Mouse (Mus musculus) stomach, postnatal 0 days (tissue): Measurements from ENCODE around the gene Ralbp1. TPM values are rescaled to one million over a fixed set of nuclear protein-coding genes. Genes with fewer than 3 reads are reported as not detected.

Experiments used
- ATAC-seq: fragments of 200-750 bp; cut with Nextera tagmentation; 2 replicates; pipeline ENCODE4 v1.8.0; 2017; ENCODE audit not compliant: low FRiP score, low TSS enrichment
- DNase-seq: peaks from one replicate; pipeline ENCODE4 v3.0.0-alpha.2; 2016; ENCODE audit warnings: low spot score
- H3K27ac ChIP-seq: fragments of 300-500 bp; sonication (generic); replicated peaks from 2 replicates; pipeline ENCODE4 v1.5.1; 2014; ENCODE audit warnings: mild to moderate bottlenecking, control low read depth
- H3K27me3 ChIP-seq: fragments of 300-500 bp; sonication (generic); 2 replicates; pipeline ENCODE4 v1.6.1; 2014; ENCODE audit warnings: low read length; ENCODE audit not compliant: control insufficient read depth, insufficient read depth
- H3K36me3 ChIP-seq: fragments of 300-500 bp; sonication (generic); 2 replicates; pipeline ENCODE4 v1.6.1; 2014; ENCODE audit warnings: low read length, mixed read lengths; ENCODE audit not compliant: control insufficient read depth, insufficient read depth
- H3K4me1 ChIP-seq: fragments of 300-500 bp; sonication (generic); replicated peaks from 2 replicates; pipeline ENCODE4 v1.6.1; 2014; ENCODE audit warnings: antibody characterized with exemption; ENCODE audit not compliant: control insufficient read depth, insufficient read depth
- H3K4me2 ChIP-seq: fragments of 300-500 bp; sonication (generic); replicated peaks from 2 replicates; pipeline ENCODE4 v1.6.1; 2014; ENCODE audit warnings: low read depth, mild to moderate bottlenecking, control low read depth, moderate library complexity
- H3K4me3 ChIP-seq: fragments of 300-500 bp; sonication (generic); 2 replicates; pipeline ENCODE4 v1.5.1; 2014; ENCODE audit warnings: low read depth, low read length, control low read depth
- H3K9ac ChIP-seq: fragments of 300-500 bp; sonication (generic); 2 replicates; pipeline ENCODE4 v1.6.1; 2014; ENCODE audit warnings: mild to moderate bottlenecking, low read length, control low read depth, mixed read lengths
- H3K9me3 ChIP-seq: fragments of 300-500 bp; sonication (generic); 2 replicates; pipeline ENCODE4 v1.6.1; 2016; ENCODE audit warnings: low read length; ENCODE audit not compliant: control insufficient read depth
- CTCF ChIP-seq: IDR thresholded peaks from 2 replicates; pipeline ENCODE4 v1.5.1; 2016; ENCODE audit warnings: antibody characterized with exemption, low read depth, mild to moderate bottlenecking, moderate library complexity
- EP300 ChIP-seq: optimal IDR thresholded peaks from 2 replicates; pipeline ENCODE3; 2016; ENCODE audit warnings: antibody characterized with exemption
- WGBS: fragments of 180-500 bp; shearing (Covaris S2); extraction: QIAGEN DNeasy Blood & Tissue Kit; methylation state at CpG from one replicate; pipeline ENCODE4 v1.1.7; 2014; 5-methylcytosine and 5-hydroxymethylcytosine counted together
- polyA plus RNA-seq: library from polyadenylated mRNA; unstranded; fragments of >200 nt; fragmentation: Nextera tagmentation; extraction: Ambion mirVana; gene quantifications from 2 replicates; pipeline ENCODE4 v1.2.1, GENCODE M21; 2015

Ralbp1 gene
- polyA plus RNA-seq, 1 experiment from 2014 or later = 114 TPM

DNA sequence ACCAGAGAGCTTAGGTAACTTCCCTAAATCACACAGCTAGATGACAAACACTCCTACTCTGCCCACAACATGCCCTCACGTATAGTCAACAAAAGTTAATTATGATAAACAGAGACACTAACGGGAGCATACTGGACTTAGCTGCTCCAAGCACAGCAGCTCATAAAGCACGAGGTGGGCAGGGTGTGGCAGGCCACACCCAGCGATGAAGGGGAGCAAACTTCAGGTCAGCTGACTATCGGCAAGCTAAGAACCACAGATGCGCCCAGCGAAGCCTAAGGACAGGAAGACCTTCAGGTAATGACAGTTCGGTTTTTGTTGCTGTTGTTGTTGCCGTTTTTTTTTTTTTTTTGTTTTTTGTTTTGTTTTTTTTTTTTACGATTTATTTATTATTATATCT, 15.9 kb downstream of the Ralbp1 start:
- Histone ChIP-seq H3K9ac (no peak overlapping the region), H3K36me3 (peaks cover 2% of the 10 kb centered on the region; the same call in 1 of the 2 replicates), H3K4me1 (no peaks in the 10 kb centered on the region; the same call in 1 of the 2 replicates), H3K27ac (no peak overlapping the region), H3K9me3 (no peaks in the 10 kb centered on the region), H3K4me2 (no peak overlapping the region), H3K4me3 (no peak overlapping the region), H3K27me3 (no peaks in the 10 kb centered on the region)
- WGBS = 83% methylated on average over 10 of the region's 10 CpGs
- DNase-seq = no peak
- no peak for TF ChIP-seq CTCF
- TF ChIP-seq EP300 = no peak
- ATAC-seq = no peak

GRCm38 (mm10) chr17:65867996-65868395, 17.6 kb downstream of the Ralbp1 start:
- H3K9me3 ChIP-seq = no peaks in the 10 kb centered on the region
- no peak overlapping the region for H3K4me2 ChIP-seq
- no peak for TF ChIP-seq CTCF
- TF ChIP-seq EP300 = no peak
- no peak overlapping the region for H3K4me3 ChIP-seq
- 87% methylated on average over 5 of the region's 5 CpGs for WGBS
- H3K36me3 ChIP-seq = peaks cover 2% of the 10 kb centered on the region; the same call in 1 of the 2 replicates
- H3K9ac ChIP-seq = no peak overlapping the region
- H3K27ac ChIP-seq = no peak overlapping the region
- no peak for DNase-seq
- ATAC-seq = no peak
- H3K4me1 ChIP-seq = no peaks in the 10 kb centered on the region
- no peaks in the 10 kb centered on the region for H3K27me3 ChIP-seq

GRCm38 (mm10) chr17:65866201-65866600, 19.4 kb downstream of the Ralbp1 start:
- Histone ChIP-seq H3K4me2 (no peak overlapping the region), H3K27ac (no peak overlapping the region), H3K36me3 (peaks cover 2% of the 10 kb centered on the region; the same call in 1 of the 2 replicates), H3K27me3 (no peaks in the 10 kb centered on the region), H3K9ac (no peak overlapping the region), H3K4me3 (no peak overlapping the region), H3K9me3 (no peaks in the 10 kb centered on the region), H3K4me1 (no peaks in the 10 kb centered on the region)
- TF ChIP-seq EP300 = no peak
- 0 out of 2 replicates have a peak, but pooled peaks have one; percentile 28 for ATAC-seq
- no peak for DNase-seq
- WGBS = 40% methylated on average over 3 of the region's 3 CpGs

GRCm38 (mm10) chr17:65865265-65865664, 20.3 kb downstream of the Ralbp1 start:
- no peak for DNase-seq
- H3K4me1 ChIP-seq = no peaks in the 10 kb centered on the region
- TF ChIP-seq CTCF (no peak), EP300 (no peak)
- no peak for ATAC-seq
- H3K4me2 ChIP-seq = no peak overlapping the region
- H3K27ac ChIP-seq = no peak overlapping the region
- no peak overlapping the region for H3K4me3 ChIP-seq
- H3K36me3 ChIP-seq = peaks cover 2% of the 10 kb centered on the region; the same call in 1 of the 2 replicates
- no peaks in the 10 kb centered on the region for H3K9me3 ChIP-seq
- H3K27me3 ChIP-seq = no peaks in the 10 kb centered on the region
- H3K9ac ChIP-seq = no peak overlapping the region

GRCm38 (mm10) chr17:65864742-65865141, 20.9 kb downstream of the Ralbp1 start:
- Histone ChIP-seq H3K4me2 (no peak overlapping the region), H3K4me1 (no peaks in the 10 kb centered on the region), H3K27ac (no peak overlapping the region), H3K27me3 (no peaks in the 10 kb centered on the region), H3K36me3 (peaks cover 2% of the 10 kb centered on the region; the same call in 1 of the 2 replicates), H3K9me3 (no peaks in the 10 kb centered on the region), H3K4me3 (no peak overlapping the region), H3K9ac (no peak overlapping the region)
- TF ChIP-seq EP300 = no peak
- TF ChIP-seq CTCF = peak; percentile 93
- 30% methylated on average over 4 of the region's 4 CpGs for WGBS
- no peak for DNase-seq
- ATAC-seq = no peak

DNA sequence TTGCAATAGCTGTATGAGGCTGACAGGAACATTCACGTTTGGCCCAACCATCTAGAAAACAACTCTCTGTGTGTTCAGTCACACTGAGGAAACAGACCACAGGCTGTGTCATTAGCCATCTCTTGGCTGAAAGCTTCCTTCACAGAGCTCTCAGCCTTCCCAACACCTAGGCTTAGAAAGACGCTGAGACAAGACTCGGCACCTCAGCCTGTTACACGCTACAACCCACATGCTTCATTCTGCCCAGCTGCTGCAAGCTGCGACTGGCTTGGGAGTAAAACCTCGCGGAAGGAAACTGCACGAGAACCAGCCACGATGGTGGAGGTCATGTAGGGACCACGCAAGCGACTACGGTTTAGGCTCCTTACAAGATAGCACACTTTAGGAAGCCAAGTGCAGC, 21.8 kb downstream of the Ralbp1 start:
- H3K27ac ChIP-seq = no peak overlapping the region
- DNase-seq (no peak), ATAC-seq (no peak)
- TF ChIP-seq CTCF (no peak), EP300 (no peak)
- 94% methylated on average over 12 of the region's 12 CpGs for WGBS
- no peak overlapping the region for H3K4me2 ChIP-seq
- no peaks in the 10 kb centered on the region for H3K27me3 ChIP-seq
- H3K9ac ChIP-seq = no peak overlapping the region
- H3K36me3 ChIP-seq = peaks cover 2% of the 10 kb centered on the region; the same call in 1 of the 2 replicates
- H3K4me3 ChIP-seq = no peak overlapping the region
- no peaks in the 10 kb centered on the region for H3K4me1 ChIP-seq
- no peaks in the 10 kb centered on the region for H3K9me3 ChIP-seq
